Mouse (Mus musculus) lung, postnatal 25 days (tissue): ENCODE results near the gene Cstf1.
A peak's percentile ranks its signal among the peaks of the same experiment; 100 is the strongest.

ENCODE experiments used
- DNase-seq: peaks from one replicate; pipeline ENCODE4 v3.0.0; 2022; ENCODE audit warnings: low spot score

Gene Cstf1

DNA sequence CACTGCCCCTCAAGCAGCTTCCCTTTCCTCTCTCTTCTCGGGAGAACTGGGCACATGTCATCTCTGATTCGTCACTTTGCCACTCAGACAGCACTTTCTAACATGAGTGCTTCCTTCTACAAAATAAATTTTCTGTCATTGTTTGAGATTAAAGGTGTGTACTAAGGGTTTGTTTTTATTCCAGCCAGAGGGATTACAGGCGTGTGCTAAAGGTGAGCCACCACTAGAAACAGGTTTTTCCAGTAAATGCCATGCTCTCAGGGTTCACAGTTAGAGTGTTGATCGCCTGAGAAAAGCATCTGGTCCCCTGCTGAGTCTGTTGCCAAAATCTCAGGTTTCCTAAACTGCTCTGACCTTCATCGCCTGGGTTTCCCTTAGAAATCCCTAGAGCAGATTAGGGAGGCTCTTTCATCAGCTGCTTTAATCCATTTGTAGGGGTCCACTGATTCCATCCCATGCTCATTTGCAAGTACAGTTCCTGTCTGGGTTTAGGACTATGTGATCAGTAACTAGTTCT lies 6.6 kb downstream of the Cstf1 start:
- peak; percentile 32 for DNase-seq

DNA sequence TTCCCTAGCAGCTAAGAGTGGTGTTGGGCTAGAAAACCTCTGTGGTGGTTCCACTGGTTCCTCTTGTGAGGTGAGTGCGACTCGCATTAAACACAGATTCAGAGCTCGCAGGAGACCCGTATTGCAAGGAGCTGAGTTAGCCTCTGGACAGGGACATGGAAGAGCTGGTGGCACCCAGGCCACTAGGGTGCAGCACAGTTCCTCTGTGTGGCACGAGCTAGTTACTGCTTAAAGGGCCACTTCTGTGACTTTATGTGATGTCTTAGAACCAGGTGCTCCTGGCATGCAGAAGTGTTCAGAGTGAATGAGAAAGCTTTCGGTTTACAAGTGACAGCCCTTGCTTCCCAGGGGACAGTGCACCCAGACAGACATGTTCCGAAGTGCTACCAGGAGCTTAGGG lies 7.9 kb downstream of the Cstf1 start:
- DNase-seq: peak; percentile 52

DNA sequence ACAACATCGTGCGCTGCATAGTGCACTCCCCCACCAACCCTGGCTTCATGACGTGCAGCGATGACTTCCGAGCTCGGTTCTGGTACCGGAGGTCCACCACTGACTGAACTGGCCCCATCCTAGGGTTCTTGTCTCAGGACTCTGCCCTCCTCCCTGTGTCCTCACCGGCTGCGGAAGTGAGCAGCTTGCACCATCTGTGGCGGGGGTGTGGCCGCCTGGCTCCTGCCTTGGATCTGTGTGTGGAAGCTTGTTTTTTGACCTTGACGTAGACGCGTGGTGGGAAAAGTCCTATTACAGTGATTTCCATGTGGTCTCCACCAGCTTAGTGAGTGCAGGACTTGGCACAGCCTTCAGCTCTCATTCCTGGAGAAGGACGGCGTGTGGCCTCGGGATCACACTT lies 10.0 kb downstream of the Cstf1 start:
- DNase-seq: no peak

DNA sequence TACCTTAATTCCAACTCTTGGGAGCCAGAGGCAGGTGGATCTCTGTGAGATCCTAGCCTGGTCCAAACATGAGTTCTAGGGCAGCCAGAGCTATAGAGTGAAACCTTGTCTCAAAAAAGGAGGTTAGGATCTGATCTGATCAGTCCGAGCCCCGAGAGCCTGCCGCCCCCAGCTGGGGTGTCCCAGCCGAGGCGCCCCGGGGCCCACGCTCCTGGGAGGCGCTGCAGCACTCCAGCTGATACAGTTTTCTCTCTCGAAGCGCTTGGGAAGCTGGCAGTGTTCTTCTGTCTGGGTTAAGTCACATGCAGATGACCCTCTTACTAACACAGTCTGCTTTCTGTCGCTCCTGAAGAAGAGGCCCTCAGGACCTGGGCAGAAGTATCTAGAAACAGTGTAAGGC lies 10.9 kb downstream of the Cstf1 start:
- no peak for DNase-seq

DNA sequence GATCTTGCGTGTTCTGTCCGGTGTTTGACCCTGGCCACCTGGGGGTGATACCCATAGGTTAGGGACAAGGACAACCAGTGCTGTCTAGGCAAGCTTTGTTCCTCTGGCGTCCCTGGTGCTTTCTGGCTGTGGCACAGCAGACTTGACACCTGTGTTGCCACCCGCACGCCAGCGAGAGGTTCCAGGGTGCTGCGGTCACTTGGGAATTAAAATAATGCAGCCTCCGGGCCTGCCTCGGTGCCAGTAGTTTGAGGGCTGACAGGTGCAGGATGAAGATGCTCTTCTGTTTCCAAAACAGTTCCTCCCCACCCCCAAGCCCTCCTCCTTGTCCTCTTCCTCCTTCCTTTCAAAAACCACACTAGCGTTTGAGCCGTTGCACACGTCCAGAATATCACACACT lies 11.4 kb downstream of the Cstf1 start:
- DNase-seq: no peak

DNA sequence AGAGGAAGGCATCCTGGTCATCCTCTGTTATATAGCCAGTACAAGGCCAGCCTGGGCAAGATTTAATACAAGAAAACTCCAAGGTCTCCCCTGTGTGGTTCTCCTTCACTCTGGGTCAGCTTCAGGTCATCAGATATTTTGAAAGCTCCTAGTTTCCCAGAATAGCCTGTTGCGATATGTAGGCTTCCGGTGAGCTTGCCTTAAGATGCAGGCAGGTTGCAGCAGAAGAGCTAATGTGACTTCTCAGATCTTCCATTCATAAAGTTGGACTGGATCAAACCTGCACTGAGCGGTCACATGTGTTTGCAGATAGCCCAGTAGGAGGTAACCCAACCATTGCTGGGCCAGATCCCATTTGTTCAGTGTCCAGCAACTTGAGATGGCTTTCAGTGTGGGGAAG lies 14.2 kb downstream of the Cstf1 start:
- DNase-seq: no peak

DNA sequence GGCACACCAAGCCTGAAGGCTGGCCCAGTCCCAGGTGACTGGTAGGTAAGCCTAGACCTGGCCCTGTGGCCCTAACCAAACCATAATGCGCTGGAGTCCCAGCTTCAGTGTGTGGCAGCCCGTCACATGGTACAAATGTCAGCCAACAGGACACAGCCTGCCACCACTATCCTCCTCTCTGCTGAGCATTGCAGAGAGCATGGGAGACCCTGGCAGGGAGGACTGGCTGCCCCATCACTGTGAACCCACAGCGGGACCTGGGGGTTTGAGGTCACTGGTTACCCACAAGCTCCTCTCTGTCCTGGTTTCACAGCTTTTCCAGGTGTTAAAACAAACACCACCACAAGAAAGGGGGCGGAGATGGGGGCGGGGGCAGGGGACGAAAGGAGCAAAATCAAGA lies 19.9 kb downstream of the Cstf1 start:
- DNase-seq: no peak

DNA sequence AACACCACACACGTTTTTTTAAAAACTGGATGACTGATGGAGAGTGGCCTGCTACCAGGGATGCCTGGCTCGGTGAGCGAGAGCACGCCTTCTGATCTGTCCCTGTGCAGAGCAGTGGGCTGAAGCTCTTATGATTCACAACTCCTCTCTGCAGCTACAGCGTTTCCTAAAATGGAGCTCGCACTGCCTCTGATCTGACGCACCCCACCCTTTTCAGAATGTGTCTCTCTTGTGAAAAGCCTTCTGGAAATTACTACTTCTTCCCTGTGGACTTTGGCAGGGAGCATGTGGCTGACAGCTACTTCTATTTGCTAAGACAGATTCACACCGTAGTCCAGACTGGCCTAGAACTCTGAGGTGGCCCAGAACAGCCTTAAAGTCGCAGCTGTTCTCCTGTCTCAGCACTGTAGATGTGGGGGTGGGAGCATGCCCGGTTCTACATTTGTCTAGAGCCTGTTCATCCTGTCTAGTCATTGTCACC lies 21.6 kb downstream of the Cstf1 start:
- DNase-seq: no peak

DNA sequence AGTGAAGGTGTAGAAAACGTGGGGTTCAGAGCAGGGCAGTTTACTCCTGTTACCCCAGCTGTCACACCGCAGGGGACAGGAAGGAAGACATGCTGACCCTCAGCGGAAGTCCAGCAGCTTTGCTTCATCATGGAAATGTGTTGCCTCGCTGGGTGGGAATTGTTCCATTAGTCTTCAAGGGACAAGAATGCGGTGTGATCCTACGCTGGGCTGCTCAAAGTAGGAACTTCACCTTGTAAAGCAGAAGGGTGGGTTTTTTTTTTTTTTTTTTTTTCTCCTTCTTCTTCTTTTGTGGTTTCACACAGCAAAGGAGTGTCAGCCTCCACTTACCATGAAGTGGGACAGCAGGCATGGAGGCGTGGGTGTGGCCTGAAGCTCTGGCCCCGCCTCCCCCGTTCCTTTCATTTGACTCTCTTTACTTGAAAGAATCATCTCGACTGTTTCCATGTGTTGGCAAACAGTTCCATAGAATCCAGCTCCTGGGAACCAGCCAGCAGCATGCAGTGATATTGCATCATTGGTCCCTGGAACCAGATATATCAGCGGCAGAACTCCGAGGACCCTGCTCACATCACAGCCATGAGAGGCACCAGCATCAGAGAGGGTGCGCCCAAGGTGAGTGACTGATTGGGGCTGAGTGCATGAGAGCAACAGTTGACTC lies 23.0 kb downstream of the Cstf1 start, which contains the start of gene Cass4:
Gene Cass4, plus strand, starts transcription at position 404 of the 661 bp plus-strand sequence.
- DNase-seq: peak; percentile 44

DNA sequence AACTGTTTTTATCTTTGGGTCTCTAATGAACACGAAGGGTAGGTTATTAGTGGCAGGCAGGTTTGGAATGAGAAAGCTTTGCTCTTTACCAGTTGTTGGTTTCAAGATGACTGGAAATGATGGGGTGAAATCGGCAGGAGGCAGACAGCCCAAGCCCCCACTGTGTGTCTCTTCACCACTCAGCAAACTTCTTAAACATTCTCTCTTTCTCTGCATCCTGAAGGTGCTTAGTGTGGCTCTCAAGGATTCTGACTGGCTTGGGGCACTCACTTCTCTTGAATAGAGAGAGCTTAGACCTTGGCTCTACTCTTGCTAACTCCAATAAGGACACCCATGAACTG lies 23.5 kb downstream of the Cstf1 start:
- no peak for DNase-seq

DNA sequence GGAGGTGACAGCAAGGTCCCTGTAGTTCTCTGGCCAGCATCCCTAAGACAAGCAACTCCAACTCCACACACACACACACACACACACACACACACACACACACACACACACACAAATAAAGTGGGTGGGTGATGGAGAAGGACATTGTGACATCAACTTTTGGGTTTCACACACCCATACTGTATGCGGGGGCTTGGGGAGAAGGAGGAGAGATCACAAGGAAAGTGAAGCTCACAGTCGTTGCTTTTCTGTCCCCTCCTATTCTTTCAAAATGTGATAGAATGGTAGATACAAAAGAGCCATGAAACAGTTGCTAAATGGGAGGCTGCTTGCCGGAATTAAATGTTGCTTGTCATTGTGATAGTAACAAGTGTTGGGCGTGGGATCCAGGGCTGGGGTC lies 24.2 kb downstream of the Cstf1 start:
- DNase-seq: no peak

DNA sequence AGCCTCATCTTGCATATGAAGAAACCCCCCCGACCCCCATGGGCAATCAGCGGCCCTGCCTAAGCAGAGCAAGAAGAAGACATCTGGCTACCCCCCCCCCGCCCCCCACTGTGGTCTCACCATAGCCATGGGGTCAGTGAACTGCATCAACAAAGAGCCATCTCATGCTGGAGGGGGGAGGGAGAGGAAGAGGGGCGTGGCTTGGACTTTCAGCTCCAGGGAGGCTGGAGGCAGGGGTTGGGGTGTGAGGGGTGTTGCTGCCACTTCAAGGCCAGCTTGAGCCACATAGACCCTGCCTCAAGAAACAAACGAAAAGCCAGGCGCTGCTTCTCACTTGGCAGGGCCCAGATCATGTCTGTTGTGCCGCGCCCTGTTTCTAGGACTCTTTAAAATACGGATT lies 25.5 kb downstream of the Cstf1 start:
- no peak for DNase-seq

DNA sequence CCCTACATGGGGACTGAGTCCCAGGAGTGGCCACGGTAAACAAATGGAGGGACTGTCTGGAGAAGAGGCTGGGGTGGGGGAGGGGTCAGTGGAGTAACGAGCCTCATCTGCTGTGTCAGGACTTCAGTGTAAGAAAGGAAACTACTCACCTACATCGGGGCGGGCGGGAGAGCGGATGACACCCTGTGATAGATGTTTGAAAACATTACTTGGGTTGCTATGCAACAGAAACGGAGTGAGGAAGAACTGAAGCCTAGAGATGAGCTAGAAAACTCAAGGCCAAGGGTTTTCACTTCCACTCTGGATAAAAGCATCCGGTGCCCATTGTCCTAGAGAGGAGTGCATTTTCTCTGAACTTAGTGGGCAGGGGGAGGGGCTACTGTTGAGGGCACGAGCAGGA lies 29.4 kb downstream of the Cstf1 start:
- peak; percentile 62 for DNase-seq

DNA sequence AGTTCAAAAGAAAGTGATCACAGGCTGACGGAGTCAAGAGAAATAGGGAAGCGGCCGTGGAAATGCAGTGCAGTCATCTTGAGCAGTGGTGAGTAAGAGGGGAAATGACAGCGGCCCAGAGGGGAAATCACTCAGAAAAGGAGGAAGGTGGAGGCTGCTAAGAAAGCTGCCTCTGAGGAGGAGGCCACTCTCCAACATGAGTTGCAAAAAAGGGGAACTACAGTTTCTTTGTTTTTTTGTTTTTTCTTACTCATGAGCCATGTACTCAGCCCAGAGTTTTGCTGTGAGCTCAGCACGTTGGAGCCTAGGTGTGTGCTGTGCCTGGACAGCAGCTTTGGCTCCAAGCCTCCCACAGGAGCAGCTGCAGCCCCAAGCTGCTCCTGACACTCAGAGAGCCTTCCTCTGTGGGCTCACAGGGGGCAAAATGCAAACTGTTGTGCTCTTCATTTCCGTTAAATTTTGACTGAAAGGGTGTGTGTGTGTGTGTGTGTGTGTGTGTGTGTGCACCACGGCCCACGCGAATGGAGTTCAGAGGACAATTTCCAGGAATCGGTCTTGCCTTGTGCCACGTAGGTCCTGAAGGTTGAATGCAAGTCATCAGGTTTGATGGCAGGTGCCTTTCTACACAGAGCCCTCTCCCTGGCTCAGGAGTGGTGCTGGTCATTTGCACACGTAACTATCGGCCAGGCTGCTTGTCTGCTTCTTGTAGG lies 30.8 kb downstream of the Cstf1 start:
- peak; percentile 63 for DNase-seq

DNA sequence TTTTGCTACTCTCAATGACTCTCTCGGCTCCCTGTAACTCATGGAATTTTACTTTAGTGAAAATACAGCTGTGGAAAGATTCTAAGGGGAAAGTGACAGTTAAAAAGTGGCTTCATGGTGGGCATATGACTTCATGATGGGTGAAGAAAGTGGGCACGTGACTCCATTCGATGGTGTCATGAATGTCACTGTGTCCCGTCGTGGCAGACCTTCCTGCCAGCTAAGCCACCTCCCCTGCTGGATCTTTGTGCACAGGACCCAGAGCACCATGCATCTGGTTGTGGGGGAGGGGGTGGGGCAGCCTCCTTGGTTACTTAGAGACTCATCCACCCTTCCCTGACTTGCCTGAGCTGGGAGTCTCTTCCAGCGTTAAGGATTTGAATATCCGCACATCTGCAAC lies 33.8 kb downstream of the Cstf1 start:
- no peak for DNase-seq

DNA sequence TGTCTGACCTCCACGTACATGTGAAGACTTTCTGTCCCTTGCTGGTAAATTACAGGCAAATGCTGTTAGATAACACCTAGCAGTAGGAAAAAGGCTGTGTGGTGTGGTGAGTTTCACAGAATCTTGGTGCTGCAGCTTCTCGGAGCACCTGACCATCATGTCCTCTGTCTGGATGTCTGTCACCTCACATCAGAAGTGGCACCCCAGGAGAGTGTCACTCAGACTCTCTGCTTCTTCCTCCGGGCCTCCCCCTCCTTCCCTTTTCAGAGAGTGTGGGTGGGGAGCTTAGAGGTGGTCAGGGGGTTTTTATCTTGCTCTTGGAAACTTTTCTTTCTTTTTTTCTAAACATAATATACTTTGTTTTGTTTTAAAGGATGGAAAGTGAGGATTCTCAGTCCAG lies 34.5 kb downstream of the Cstf1 start:
- DNase-seq: no peak

DNA sequence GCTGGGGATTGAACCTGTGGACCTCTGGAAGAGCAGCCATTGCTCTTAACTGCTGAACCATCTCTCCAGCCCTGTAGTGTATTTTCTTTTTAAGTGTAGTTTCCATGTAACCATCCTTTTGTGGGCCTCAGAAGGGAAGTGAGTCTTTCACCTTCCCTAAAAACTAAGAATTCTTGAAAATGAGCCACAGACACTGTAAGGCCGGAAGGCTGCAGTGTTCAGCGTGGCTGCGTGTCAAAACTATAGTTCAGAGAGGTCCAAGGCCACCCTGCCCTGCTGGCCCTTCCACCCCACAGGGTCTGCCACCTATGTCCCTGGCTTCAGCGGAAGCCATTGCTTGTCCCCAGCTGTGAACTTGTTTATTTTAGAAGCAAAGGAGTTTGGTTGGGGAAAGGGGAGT lies 35.7 kb downstream of the Cstf1 start:
- no peak for DNase-seq

DNA sequence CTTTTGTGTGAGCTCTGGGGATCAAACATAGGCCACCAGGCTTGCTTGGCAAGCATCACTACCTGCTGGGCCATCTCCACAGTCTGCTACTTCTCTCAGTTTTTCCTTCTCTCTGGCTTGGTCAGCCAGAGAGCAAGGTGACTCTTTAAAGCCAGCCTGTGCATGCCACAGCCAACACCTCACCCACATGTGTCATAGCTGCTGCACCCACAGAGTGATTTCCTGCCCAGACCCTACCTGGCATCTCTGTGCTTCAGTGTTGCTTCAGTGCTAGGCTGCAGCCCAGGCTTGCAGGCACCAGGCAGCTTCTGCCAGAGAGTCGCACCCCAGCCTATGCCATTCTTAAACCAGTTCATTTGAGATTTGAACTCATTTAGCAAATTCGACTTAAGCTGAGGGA lies 37.0 kb downstream of the Cstf1 start:
- no peak for DNase-seq

DNA sequence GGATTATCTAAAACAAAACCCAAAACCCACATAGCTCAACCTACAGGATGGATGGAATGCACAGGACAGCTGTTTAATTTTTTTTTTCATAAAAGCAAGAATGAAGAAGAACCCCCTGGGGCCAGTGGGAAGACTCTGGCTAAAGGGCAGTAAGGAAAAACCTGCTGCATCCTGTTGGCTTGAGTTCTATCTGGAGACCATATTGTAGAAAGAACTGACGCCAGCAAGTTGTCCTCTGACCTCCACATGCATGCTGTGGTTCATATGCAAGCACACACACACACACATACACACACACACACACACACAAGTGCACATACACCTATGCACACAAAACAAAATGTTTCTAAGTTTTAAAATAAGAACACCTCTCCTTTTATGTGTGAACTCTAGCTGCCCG lies 40.2 kb downstream of the Cstf1 start:
- DNase-seq: no peak

DNA sequence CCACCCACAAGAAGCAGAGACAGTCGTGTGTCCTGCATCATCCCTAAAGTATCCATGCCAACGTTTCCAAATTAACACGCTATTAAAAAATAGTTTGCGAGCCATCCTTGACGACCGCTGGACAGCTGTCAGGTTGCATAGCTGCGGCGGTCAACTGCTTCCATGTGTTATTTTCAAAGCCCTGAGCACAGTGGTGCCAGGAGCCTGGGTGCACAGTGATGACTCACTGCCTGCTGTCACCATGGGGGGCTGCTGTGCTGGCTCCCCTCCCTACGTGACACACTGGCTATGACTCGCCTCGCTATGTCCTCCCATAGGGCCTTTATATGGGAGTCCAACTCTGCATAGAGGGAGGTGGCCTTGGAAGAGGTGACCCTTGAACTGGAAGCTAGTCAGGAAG lies 40.6 kb downstream of the Cstf1 start:
- peak; percentile 43 for DNase-seq

DNA sequence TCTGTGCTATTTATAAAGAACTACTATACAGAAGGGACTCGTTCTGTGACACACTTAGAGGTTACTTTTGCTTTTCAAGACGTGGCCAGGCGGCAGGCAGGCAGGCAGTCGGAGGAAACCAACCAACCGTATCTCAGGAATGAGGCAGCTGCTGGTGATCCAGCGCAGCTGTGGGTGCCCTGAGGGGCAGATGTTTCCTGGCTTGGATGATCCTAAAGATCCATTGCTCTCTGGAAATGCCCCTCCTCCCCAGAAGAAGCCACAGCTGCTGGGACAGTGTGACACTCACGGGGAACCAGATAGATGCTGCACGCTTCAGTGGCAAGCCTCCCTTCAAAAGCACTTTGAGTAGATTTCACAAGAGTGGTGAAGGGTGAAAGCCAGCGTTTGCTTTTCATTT lies 42.0 kb downstream of the Cstf1 start:
- peak; percentile 75 for DNase-seq

DNA sequence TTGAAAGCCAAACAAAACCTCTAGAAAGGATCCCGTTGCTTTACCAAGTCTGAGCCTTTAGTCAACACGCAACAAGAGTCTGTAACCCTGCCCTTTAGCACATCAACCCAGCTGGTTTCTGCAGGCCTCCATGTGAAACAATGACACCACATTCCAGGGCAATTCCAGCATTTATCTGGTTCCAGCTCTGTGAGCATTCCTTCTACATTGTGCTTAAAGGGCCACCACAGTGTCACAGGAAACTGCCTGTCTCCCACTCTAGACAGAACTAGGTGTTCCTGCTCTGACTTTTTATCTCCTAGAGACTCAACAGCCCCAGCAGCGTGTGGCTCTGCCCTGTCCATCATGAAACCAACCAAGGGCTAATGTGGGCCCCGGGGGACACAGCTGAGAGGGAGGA lies 42.8 kb downstream of the Cstf1 start:
- DNase-seq: peak; percentile 38

DNA sequence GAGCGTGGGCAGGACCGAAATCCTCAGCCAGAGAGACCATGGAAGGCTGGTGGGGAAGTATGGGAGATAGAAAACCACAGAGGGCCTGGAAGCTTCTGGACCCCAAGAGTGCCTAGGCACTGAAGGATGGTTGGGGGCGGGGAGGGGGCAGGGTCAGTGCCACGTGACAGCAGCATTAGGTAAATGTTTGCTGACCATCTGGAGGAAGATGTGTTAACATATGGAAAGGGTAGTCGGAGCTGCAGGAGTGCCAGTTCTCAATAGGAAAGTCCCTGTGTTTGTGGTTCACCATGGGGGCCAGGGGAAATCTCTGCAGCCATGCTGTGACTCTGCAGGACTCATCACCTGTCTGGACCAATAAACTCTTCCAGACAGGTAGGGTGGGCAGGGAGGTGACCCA lies 43.4 kb downstream of the Cstf1 start:
- no peak for DNase-seq

DNA sequence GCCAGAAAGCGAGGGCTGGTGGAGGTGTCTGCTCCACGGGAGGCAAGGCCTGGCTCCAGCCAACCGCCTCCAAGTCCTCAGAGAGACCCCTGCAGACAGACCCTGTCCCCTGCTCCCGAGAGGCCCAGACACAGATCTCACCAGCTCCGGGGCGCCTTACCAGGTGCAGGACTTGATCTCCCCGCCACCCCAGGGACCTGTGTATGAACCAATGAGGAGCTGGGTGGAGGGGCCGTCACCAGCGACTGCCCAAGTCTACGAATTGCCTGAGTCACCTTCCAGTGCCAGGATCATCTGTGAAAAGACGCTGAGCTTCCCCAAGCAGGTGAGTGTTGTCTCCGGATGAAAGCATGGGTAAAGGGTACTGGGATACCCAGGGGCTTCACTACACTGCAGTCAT lies 45.7 kb downstream of the Cstf1 start:
- no peak for DNase-seq
